Mouse (Mus musculus): ENCODE results near the gene Lix1.
"Not testable (repeated sequence)": the region's sequence is repeated elsewhere in the genome, so short reads cannot be mapped to it uniquely, and the experiment has no call there.

Gene Lix1

DNA sequence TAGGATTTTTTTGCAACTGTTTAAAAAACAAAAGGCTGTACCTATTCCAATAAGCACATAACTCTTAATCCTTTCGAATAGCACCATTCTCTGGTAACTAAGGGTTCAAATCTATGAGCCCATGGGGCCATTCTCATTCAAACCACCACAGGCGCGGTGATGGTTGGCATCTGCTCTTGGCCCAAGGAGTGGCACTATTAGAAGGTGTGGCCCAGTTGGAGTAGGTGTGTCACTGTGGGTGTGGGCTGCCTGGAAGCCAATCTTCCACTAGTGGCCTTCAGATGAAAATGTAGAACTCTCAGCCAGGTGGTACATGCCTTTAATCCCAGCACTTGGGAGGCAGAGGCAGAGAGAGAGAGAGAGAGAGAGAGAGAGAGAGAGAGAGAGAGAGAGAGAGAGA, 11.7 kb downstream of the Lix1 start:
- no peak for DNase-seq (ENCODE audit: low spot score)

- no peak for DNase-seq (ENCODE audit: low spot score)
Measured at GRCm38 (mm10) chr17:17424609-17425307, 22.3 kb downstream of the Lix1 start.

DNA sequence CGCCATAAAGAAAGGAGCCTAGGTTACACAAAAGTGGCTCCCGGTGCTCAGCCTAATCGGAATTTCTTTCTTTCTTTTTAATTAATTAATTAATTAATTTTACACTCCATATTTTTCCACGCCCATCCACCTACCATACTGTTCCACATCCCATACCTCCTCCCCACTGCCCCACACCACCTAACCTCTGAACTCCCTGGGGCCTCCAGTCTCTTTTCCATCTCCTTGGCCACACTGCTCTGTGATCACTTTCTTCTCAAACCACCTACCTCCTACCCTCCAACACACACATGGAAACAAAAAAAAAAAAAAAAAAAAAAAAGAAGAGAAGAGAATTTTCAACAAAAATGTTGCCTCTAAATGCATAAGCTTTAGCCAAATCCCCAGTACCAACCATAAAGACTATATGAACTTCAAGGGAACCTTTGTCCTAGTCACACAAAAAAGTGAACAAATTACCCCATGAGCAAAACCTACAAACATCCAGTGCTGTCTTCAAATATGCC, 22.9 kb downstream of the Lix1 start:
- no peak for DNase-seq (ENCODE audit: low spot score)

- DNase-seq (ENCODE audit: low spot score) = no peak
Measured at GRCm38 (mm10) chr17:17425906-17426305, 23.4 kb downstream of the Lix1 start.

DNA sequence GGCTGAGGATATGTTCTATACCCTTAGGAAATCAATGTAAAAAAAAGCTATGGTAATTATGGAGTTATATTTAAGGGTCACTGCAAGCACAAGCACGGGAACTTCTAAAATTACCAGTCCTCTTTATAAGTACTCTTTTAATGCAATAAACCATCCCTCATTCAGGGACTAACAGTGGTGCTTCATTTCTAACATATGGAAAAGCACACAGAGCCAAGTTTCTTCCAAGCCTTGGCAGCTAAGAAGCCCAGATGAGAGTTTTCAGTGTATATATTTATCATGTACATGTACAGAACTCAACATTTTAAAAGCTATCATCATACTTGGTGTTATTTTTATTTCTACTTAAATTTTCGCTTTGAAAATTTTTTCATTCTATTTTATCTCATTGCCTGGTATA, 26.4 kb downstream of the Lix1 start:
- no peak for DNase-seq (ENCODE audit: low spot score)

GRCm38 (mm10) chr17:17433679-17434078, 31.2 kb downstream of the Lix1 start:
- DNase-seq (ENCODE audit: low spot score) = no peak

- no peak for DNase-seq (ENCODE audit: low spot score)
Measured at GRCm38 (mm10) chr17:17438576-17439191, 36.2 kb downstream of the Lix1 start.

- DNase-seq (ENCODE audit: low spot score) = no peak
Measured at GRCm38 (mm10) chr17:17441876-17442498, 39.5 kb downstream of the Lix1 start.

DNA sequence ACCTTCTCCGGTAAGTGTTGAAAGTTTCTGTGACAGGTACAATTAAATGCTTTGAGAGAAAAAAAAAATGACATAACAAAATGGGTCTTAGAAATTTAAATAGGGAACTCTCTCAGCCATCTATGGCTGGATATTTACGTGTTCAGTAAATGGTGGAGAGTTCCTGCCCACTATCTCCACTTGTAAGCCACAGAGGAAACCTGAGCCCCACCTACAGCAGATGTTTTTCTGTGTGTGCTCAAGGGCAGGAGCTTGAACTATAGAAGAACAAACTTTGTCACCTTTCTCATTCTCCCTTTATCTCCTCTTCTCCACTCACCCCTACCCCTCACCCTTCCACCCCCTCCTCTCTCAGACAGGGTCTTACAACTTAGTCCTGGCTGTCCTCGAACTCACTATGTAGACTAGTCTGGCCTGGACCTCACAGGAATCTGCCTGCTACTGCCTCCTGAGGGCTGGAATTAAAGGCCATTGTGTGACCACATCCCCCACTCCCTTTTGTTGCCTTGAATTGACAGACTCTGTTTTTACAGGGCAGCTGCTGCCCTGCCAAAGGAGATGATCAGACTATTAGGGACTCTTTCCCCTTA, 41.9 kb downstream of the Lix1 start:
- no peak for DNase-seq (ENCODE audit: low spot score)

DNA sequence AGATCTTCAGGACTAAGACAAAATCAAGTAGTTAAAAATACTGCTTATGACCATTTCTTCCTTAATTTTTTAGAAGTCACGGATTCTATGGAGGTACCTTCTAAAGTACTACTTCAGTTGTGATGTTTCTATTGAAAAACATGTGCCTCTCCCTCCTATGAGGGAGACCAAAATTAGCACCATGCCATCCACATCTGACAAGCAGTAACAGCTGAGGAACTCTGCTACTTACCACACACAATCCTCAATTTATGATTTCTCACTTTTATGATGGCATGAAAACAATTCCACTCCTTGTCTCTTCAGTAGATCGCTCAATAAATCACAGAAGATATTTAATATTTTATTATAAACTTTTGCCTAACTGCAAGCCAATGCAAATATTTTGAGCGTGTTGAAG, 44.2 kb downstream of the Lix1 start:
- no peak for DNase-seq (ENCODE audit: low spot score)

DNA sequence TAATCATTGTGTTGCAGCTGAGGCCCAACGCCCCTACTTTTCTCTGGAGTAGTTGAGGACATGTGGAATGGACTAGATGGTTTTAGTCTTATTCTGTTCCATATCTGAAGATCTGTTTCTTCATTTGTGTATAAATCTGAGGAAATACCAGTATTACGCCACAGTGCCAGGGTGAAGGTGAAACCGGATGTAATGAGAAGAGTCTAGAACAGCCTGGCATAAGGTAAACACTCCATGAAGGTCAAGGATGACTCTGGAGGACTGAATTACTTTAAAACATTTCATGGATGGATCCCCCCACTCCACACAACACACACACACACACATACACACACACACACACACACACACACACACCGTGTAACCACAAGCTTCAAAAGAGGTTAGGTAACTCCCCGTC, 45.3 kb downstream of the Lix1 start:
- DNase-seq (ENCODE audit: low spot score) = no peak

DNA sequence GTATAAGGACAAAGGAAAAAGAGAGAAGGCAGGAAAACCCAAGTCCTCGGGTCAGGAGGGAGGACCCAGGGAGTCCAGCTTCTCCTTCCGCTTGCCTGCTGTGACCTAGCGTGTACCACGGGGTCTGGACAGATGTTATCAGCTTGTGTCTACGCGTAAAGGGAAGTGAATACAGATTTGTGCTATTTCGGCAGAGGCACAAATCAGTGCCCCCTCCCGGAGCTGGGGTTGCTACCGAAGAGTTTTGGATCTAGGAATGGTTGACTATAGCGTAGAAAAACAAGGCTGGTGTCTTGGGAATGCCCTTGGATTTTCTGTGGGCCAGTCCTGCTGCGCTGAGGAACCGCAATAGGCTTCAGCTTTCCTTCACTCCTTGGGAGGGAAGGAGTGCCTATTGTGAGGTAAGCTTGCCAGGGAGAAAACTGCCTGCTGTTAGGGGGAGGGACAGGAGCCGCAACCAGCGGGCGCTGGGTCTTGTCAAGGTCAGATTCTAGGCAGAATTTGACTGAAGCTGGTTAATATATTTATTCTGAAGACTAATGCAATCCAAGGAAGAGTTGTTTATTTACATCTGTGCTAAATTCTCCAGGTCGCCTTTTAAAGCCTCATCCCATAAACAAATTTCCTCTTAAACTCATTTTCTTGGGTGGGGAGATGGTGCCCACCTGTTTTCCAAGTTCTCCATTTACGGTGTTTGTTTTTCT, 46.4 kb downstream of the Lix1 start:
- DNase-seq (ENCODE audit: low spot score) = no peak

GRCm38 (mm10) chr17:17449441-17449770, 46.9 kb downstream of the Lix1 start:
- no peak for DNase-seq (ENCODE audit: low spot score)

GRCm38 (mm10) chr17:17451102-17451501, 48.6 kb downstream of the Lix1 start:
- no peak for DNase-seq (ENCODE audit: low spot score)

- no peak for DNase-seq (ENCODE audit: low spot score)
Measured at GRCm38 (mm10) chr17:17452617-17453016, 50.1 kb downstream of the Lix1 start.

GRCm38 (mm10) chr17:17454573-17454972, 52.1 kb downstream of the Lix1 start:
- no peak for DNase-seq (ENCODE audit: low spot score)

DNA sequence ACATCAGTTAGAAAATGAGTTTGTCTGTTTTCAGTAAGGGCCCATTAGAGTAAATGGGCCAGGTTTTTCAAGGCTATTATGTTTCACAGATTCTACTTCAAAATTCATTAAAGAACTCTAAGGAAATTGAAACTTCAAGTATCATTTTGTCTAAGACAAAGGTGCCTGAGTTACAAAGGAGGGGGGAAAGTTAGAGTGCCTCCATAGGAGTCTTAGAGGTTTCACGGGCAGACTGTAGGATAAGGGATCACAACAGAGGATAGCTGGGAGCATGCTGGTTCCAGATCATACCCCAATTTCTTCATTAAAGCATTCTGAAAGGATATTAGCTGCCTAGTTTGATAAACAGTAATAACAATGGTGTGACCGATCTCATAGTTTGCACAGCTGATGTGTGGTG, 83.3 kb downstream of the Lix1 start:
- DNase-seq (ENCODE audit: low spot score) = no peak

DNA sequence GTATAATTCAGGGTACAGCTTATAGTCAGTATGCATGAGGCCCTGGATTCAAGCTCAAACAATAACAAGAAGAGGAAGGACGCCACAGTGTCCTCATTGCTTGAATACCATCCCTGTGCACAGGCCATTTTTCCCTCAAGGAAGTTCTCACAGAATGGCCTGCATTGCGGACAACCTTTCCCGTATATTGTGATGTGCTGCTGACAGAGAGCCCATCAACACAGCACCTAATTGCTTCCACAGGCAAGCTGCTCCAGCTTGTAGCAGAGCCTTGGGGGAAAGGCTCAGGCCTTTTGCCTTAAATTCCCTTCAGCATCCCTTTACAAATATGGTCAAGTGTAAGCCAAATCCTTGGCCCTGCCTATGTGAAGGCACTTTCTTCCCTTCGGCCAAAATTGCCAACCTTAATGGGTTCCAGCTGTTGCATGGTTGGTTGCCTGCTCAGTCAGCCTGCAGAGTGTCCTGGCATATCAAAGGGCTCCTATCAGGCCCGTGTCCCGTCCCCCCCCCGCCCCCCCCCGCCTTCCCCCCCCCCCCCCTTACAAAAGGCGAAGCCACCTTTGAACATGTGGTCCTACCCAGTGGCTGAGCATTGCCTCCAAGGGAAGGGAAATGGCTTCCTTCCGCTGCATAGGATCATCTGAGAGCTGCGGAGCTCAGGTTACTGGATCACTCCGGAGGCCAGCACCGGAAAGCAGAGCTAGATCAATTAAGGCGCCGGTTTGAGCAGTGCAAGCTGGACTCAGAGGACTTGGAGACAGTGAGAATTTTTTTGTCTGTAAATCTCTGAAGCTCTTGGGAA, 88.5 kb downstream of the Lix1 start:
- no peak for DNase-seq (ENCODE audit: low spot score)

- DNase-seq (ENCODE audit: low spot score) = no peak
Measured at GRCm38 (mm10) chr17:17491622-17492001, 89.1 kb downstream of the Lix1 start.

DNA sequence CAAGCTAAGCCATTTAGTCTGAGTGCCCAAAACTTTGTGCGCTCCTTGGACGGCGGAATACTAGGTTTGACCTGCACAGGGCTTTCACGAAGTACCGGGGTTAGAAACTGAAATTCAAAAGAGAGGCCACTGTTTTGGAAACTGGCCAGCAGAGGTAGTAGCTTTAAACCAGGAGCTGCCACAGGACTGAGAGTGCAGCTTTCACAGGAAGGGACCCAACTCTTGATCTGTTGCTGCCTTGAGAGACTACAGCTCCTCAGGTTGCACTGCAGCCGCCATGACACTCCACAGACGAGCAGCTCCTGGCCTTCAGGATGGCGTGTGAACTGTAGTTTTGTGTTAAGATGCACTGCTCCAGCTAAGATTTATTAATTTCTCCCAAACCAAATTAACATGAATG, 89.6 kb downstream of the Lix1 start:
- no peak for DNase-seq (ENCODE audit: low spot score)

GRCm38 (mm10) chr17:17496234-17496633, 93.8 kb downstream of the Lix1 start:
- not testable (repeated sequence) for DNase-seq (ENCODE audit: low spot score)

GRCm38 (mm10) chr17:17496730-17497129, 94.3 kb downstream of the Lix1 start:
- no peak for DNase-seq (ENCODE audit: low spot score)

Measured in urinary bladder, postnatal 10 days (tissue).